Mouse (Mus musculus): ENCODE data around the gene Pknox2.

DNA sequence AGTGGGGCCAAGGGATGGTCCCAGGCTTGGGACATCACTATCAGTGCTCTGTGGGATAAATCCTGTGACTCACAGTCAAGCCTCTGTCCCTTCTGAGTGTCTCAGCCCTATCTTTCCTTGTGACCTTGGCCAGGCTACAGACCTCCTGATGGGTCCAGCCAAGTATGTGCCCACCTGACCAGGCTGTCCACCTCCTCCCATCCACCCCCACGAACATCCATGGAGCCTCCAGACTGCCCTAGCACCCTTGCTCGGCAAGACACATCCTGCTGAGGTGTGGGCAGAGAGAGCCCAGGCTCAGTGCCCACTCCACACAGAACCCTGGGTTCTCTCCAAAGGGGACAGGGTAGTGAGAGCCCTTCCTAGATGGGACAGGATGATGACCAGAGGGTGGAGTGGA lies 204.6 kb downstream of the Pknox2 start:
- no peak for TF ChIP-seq CTCF (IDR thresholded peaks at IDR 0.05; ENCODE audit: low read depth, low read length)
- no peak for TF ChIP-seq POLR2A (IDR thresholded peaks at IDR 0.05; ENCODE audit: borderline replicate concordance, low read depth, low read length)

Measured in bone marrow macrophage, adult 2 months (primary cell).